Mouse (Mus musculus): Measurements from ENCODE around the gene Pde7b. TPM values are rescaled to one million over a fixed set of nuclear protein-coding genes. Genes with fewer than 3 reads are reported as not detected.

Pde7b gene
- polyA plus RNA-seq, 1 experiment from 2014 or later: 5.2 TPM

- WGBS: 75% methylated on average over 6 of the region's 6 CpGs
Observed at GRCm38 (mm10) chr10:20654187-20654586, 70.7 kb downstream of the Pde7b start.

DNA sequence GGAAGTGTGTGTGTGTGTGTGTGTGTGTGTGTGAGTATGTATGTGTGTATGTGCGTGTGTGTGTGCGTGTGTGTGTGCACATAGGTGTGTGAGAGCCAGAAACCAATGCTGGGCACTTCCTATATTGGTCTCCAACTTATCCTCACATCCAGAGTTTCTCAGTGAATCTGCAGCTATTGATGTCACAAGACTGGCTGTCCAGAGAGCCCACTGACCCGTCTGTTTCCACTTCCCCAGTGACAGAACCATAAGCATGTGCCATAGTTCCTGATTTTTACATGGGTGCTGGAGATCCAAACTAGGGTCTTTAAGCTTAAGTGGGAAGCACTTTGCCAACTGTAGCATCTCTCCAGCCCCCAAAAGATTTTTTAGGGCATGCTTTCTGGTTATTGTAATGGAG, 71.6 kb downstream of the Pde7b start:
- Histone ChIP-seq H3K27ac (ENCODE audit: low read depth, low read length) (no peak overlapping the region), H3K36me3 (ENCODE audit: control insufficient read depth, insufficient read depth, low read length) (no peaks in the 10 kb centered on the region), H3K4me2 (replicated peaks; ENCODE audit: low read depth, low read length) (no peak overlapping the region), H3K27me3 (ENCODE audit: control insufficient read depth, insufficient read depth, low read length) (no peaks in the 10 kb centered on the region), H3K9ac (ENCODE audit: low read depth, low read length) (no peak overlapping the region), H3K4me1 (ENCODE audit: control insufficient read depth, insufficient read depth, low read length) (no peaks in the 10 kb centered on the region), H3K4me3 (ENCODE audit: low read length) (no peak overlapping the region), H3K9me3 (ENCODE audit: control insufficient read depth, low read length) (no peaks in the 10 kb centered on the region)
- WGBS: 83% methylated on average over 3 of the region's 3 CpGs
- no peak for ATAC-seq (ENCODE audit: low FRiP score, low TSS enrichment)

More at GRCm38 (mm10) chr10:20654187-20654586, 70.7 kb downstream of the Pde7b start:
- H3K9ac ChIP-seq (ENCODE audit: low read depth, low read length): no peak overlapping the region
- H3K36me3 ChIP-seq (ENCODE audit: control insufficient read depth, insufficient read depth, low read length): no peaks in the 10 kb centered on the region
- no peaks in the 10 kb centered on the region for H3K4me1 ChIP-seq (ENCODE audit: control insufficient read depth, insufficient read depth, low read length)
- no peaks in the 10 kb centered on the region for H3K27me3 ChIP-seq (ENCODE audit: control insufficient read depth, insufficient read depth, low read length)
- no peak overlapping the region for H3K4me2 ChIP-seq (replicated peaks; ENCODE audit: low read depth, low read length)
- H3K9me3 ChIP-seq (ENCODE audit: control insufficient read depth, low read length): no peaks in the 10 kb centered on the region
- H3K27ac ChIP-seq (ENCODE audit: low read depth, low read length): no peak overlapping the region
- no peak for ATAC-seq (ENCODE audit: low FRiP score, low TSS enrichment)
- H3K4me3 ChIP-seq (ENCODE audit: low read length): no peak overlapping the region

GRCm38 (mm10) chr10:20636381-20636780, 88.5 kb downstream of the Pde7b start:
- Histone ChIP-seq H3K27me3 (ENCODE audit: control insufficient read depth, insufficient read depth, low read length) (no peaks in the 10 kb centered on the region), H3K4me2 (replicated peaks; ENCODE audit: low read depth, low read length) (no peak overlapping the region), H3K27ac (ENCODE audit: low read depth, low read length) (no peak overlapping the region), H3K36me3 (ENCODE audit: control insufficient read depth, insufficient read depth, low read length) (no peaks in the 10 kb centered on the region), H3K9me3 (ENCODE audit: control insufficient read depth, low read length) (no peaks in the 10 kb centered on the region; the same call in 1 of the 2 replicates), H3K4me3 (ENCODE audit: low read length) (no peak overlapping the region), H3K4me1 (ENCODE audit: control insufficient read depth, insufficient read depth, low read length) (no peaks in the 10 kb centered on the region), H3K9ac (ENCODE audit: low read depth, low read length) (no peak overlapping the region)
- WGBS: 82% methylated on average over 8 of the region's 8 CpGs
- ATAC-seq (ENCODE audit: low FRiP score, low TSS enrichment): no peak

GRCm38 (mm10) chr10:20633085-20633415, 91.8 kb downstream of the Pde7b start:
- no peaks in the 10 kb centered on the region for H3K4me1 ChIP-seq (ENCODE audit: control insufficient read depth, insufficient read depth, low read length)
- no peaks in the 10 kb centered on the region for H3K27me3 ChIP-seq (ENCODE audit: control insufficient read depth, insufficient read depth, low read length)
- no peaks in the 10 kb centered on the region for H3K36me3 ChIP-seq (ENCODE audit: control insufficient read depth, insufficient read depth, low read length)
- WGBS: 92% methylated on average over 1 of the region's 1 CpGs
- no peaks in the 10 kb centered on the region for H3K9me3 ChIP-seq (ENCODE audit: control insufficient read depth, low read length)
- no peak overlapping the region for H3K4me3 ChIP-seq (ENCODE audit: low read length)
- no peak overlapping the region for H3K27ac ChIP-seq (ENCODE audit: low read depth, low read length)
- H3K9ac ChIP-seq (ENCODE audit: low read depth, low read length): no peak overlapping the region
- no peak for ATAC-seq (ENCODE audit: low FRiP score, low TSS enrichment)
- no peak overlapping the region for H3K4me2 ChIP-seq (replicated peaks; ENCODE audit: low read depth, low read length)

DNA sequence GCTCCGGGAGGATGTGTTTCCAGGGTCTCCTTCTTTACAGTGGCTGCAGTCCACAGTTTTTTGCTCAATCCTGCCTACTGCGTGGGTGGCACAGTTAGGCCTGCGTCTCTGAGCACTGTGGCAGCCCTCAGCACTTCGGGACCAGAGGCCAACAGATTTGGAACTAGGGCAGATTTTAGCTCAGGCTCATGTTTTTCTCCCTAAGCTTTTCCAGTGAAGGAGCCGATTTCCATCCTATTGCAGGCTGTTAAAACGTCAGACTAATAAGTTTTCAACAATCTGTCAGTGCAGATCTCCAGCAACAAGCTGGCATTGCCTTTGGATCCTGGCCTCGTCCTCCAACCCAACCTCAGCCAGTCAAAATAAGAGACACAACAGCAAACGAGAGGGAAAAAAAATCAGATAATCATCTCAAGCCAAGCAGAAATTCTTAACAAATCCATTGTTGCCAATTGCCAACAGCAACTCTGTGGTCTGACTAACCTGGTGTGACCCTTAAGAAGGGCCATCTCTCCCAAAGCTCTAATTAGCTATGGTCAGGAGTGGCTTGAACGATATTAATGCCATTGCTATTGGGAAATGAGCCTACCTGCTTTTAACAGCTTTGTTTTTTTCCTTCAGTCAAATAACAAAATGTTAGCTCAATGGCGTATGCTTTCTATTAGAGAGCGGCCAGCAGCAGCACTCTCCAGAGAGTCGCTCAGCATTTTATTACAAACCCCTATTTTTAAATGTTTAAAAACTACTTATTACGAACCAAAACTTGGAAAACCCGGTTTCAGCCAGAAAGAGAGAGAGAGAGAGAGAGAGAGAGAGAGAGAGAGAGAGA, 92.4 kb downstream of the Pde7b start:
- H3K9me3 ChIP-seq (ENCODE audit: control insufficient read depth, low read length): no peaks in the 10 kb centered on the region
- ATAC-seq (ENCODE audit: low FRiP score, low TSS enrichment): no peak
- no peak overlapping the region for H3K27ac ChIP-seq (ENCODE audit: low read depth, low read length)
- H3K9ac ChIP-seq (ENCODE audit: low read depth, low read length): no peak overlapping the region
- H3K27me3 ChIP-seq (ENCODE audit: control insufficient read depth, insufficient read depth, low read length): no peaks in the 10 kb centered on the region
- WGBS: 75% methylated on average over 14 of the region's 14 CpGs
- no peaks in the 10 kb centered on the region for H3K4me1 ChIP-seq (ENCODE audit: control insufficient read depth, insufficient read depth, low read length)
- H3K4me3 ChIP-seq (ENCODE audit: low read length): no peak overlapping the region
- no peaks in the 10 kb centered on the region for H3K36me3 ChIP-seq (ENCODE audit: control insufficient read depth, insufficient read depth, low read length)
- H3K4me2 ChIP-seq (replicated peaks; ENCODE audit: low read depth, low read length): no peak overlapping the region

GRCm38 (mm10) chr10:20630122-20630521, 94.8 kb downstream of the Pde7b start:
- Histone ChIP-seq H3K4me3 (ENCODE audit: low read length) (no peak overlapping the region), H3K9ac (ENCODE audit: low read depth, low read length) (no peak overlapping the region), H3K27ac (ENCODE audit: low read depth, low read length) (no peak overlapping the region), H3K9me3 (ENCODE audit: control insufficient read depth, low read length) (no peaks in the 10 kb centered on the region), H3K36me3 (ENCODE audit: control insufficient read depth, insufficient read depth, low read length) (no peaks in the 10 kb centered on the region), H3K4me2 (replicated peaks; ENCODE audit: low read depth, low read length) (no peak overlapping the region), H3K27me3 (ENCODE audit: control insufficient read depth, insufficient read depth, low read length) (no peaks in the 10 kb centered on the region), H3K4me1 (ENCODE audit: control insufficient read depth, insufficient read depth, low read length) (no peaks in the 10 kb centered on the region)
- ATAC-seq (ENCODE audit: low FRiP score, low TSS enrichment): no peak
- WGBS: 56% methylated on average over 7 of the region's 7 CpGs

DNA sequence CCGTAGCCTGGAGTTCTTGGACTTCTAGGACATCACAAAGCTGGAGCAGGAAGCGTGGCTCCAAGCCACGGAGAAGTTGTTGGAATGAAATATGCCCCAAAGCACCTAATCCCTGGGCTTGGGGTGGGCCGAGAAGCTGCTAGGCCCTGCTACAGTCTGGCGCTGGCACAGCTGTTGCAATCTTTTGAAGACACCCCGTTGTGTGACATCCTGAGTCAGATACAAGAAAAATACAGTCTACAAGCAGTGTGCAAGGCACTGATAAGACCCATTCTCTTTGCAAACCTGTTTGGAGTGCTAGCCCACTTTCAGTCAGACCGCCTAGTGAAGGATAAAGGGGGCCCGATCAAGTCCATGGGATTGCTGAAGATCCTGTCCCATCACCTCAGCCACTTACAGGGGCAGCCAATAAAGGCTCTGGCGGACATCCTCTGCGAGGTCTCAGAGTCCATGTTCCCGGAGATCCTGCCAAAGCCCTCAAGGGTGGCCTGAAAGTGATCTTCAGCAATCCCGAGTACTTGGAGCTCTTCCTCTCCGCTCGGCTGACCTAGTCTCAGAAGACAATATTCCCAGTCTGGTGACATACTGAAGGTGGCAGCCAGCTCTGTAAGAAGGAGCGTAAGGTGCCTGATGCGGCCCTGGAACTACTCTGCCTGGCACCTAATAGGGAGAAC, 99.0 kb downstream of the Pde7b start:
- 92% methylated on average over 16 of the region's 16 CpGs for WGBS
- Histone ChIP-seq H3K36me3 (ENCODE audit: control insufficient read depth, insufficient read depth, low read length) (no peaks in the 10 kb centered on the region), H3K4me1 (ENCODE audit: control insufficient read depth, insufficient read depth, low read length) (no peaks in the 10 kb centered on the region; the same call in 1 of the 2 replicates), H3K4me2 (replicated peaks; ENCODE audit: low read depth, low read length) (no peak overlapping the region), H3K27ac (ENCODE audit: low read depth, low read length) (no peak overlapping the region), H3K4me3 (ENCODE audit: low read length) (no peak overlapping the region), H3K9ac (ENCODE audit: low read depth, low read length) (no peak overlapping the region), H3K9me3 (ENCODE audit: control insufficient read depth, low read length) (no peaks in the 10 kb centered on the region), H3K27me3 (ENCODE audit: control insufficient read depth, insufficient read depth, low read length) (no peaks in the 10 kb centered on the region)
- ATAC-seq (ENCODE audit: low FRiP score, low TSS enrichment): no peak

DNA sequence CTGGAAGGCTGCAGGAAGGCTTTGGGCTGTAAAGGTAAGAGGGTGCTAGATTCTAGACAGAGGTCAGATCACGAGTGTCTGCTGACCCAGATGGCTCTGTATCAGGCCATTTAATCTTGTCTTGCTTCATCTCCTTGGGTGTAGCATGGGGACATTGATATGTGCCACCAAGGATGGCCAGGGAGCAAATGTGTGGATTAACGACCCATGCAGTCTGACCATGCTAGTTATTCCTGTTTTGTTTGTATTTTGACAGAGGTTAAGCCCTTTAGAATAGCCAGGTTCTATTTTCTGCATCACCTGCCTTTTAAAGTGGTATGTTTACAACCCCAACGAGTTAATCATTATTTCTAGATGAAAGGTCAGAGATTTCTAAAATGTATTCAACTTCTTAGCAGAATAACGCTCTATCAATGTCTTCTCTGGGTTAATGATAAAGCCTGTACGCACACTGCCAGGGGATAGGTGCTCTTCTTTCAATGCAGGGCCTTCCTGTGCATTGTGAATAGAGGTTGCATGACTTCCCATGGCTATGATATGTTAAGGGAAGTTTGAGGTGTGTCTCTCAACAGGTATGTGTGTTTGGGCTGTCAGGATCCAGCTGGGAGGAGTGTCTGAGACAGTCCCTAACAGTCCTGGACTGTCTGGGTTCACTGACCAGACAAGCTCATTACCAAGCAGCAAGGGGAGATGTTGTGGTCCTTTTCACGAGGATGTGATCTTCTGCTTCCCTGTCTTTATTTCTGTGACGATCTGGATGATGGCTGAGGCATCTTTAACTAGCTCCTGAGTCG, 103.0 kb downstream of the Pde7b start:
- peak; percentile 66 for ATAC-seq (ENCODE audit: low FRiP score, low TSS enrichment)
- peak overlapping the region; percentile 13; the same call in 1 of the 2 replicates for H3K27ac ChIP-seq (ENCODE audit: low read depth, low read length)
- no peaks in the 10 kb centered on the region for H3K9me3 ChIP-seq (ENCODE audit: control insufficient read depth, low read length)
- H3K4me1 ChIP-seq (ENCODE audit: control insufficient read depth, insufficient read depth, low read length): no peaks in the 10 kb centered on the region; the same call in 1 of the 2 replicates
- H3K4me3 ChIP-seq (ENCODE audit: low read length): no peak overlapping the region
- no peak overlapping the region for H3K9ac ChIP-seq (ENCODE audit: low read depth, low read length)
- H3K27me3 ChIP-seq (ENCODE audit: control insufficient read depth, insufficient read depth, low read length): no peaks in the 10 kb centered on the region
- WGBS: 48% methylated on average over 8 of the region's 8 CpGs
- H3K36me3 ChIP-seq (ENCODE audit: control insufficient read depth, insufficient read depth, low read length): no peaks in the 10 kb centered on the region
- no peak overlapping the region for H3K4me2 ChIP-seq (replicated peaks; ENCODE audit: low read depth, low read length)

Measured in kidney, embryonic 14.5 days (tissue).